Mouse (Mus musculus): ENCODE results near the gene Slc7a7. TPM values are rescaled to one million over a fixed set of nuclear protein-coding genes. Genes with fewer than 3 reads are reported as not detected.
A peak's percentile ranks its signal among the peaks of the same experiment; 100 is the strongest.

The Slc7a7 gene
- total RNA-seq, 2 experiments from 2014 or later = 6.2 to 7.3 TPM

GRCm38 (mm10) chr14:54413877-54414700 is 3.5 kb downstream of the Slc7a7 start:
- DNase-seq (ENCODE audit: low spot score in 2 of 2) = peak in 1 of 2 experiments; percentile 35

DNA sequence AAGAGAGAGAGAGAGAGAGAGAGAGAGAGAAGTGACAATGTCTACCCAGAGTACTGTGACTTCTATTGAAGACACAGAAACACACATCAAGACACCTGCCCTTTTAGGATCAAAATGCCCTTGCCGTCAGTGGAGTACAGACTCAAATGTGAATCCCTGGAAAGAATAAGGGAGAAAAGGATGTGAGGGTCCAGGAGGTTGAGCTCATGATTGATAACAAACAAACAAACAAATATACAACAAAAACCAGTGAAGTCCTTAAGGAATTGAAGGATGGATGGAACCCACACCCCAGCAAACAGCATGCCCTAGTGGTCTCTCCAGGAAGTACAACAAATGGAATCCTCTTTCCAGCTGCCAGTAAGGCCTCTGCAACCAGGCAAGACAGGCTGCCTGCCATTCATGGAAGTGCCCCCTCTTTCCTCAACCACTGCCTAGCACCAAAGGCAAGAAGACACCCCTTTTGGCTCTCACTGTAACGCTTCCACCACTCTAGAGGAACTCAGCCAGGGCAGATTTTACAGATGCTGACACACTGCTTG is 4.9 kb downstream of the Slc7a7 start:
- peak in 1 of 2 experiments; percentile 60 for DNase-seq (ENCODE audit: low spot score in 2 of 2)

DNA sequence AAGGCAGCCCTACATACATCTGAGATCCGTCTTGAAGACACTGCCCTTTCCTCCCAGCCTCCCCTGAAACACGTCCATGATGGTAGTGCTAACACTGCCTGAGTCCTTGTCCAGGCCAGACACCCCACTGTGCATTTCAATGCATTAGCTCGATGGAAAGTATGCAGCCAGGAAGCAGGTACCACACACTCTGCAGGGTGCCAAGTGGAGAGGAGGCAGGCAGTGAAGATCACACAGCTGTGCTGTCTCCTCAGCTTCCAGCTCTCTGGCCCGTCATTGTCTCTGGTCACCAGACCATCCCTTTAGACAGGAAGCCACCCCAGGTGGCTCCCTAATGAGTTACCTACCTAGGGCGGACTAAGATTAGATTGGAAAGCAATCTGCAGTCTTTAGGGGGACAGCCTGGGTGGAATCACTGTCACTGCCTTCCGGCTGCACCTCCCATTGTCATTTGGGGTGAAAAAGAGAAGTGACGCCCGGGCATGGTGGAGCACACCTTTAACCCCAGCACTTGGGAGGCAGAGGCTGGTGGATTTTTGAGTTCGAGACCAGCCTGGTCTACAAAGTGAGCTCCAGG is 5.5 kb downstream of the Slc7a7 start:
- no peak for DNase-seq (ENCODE audit: low spot score in 2 of 2)

DNA sequence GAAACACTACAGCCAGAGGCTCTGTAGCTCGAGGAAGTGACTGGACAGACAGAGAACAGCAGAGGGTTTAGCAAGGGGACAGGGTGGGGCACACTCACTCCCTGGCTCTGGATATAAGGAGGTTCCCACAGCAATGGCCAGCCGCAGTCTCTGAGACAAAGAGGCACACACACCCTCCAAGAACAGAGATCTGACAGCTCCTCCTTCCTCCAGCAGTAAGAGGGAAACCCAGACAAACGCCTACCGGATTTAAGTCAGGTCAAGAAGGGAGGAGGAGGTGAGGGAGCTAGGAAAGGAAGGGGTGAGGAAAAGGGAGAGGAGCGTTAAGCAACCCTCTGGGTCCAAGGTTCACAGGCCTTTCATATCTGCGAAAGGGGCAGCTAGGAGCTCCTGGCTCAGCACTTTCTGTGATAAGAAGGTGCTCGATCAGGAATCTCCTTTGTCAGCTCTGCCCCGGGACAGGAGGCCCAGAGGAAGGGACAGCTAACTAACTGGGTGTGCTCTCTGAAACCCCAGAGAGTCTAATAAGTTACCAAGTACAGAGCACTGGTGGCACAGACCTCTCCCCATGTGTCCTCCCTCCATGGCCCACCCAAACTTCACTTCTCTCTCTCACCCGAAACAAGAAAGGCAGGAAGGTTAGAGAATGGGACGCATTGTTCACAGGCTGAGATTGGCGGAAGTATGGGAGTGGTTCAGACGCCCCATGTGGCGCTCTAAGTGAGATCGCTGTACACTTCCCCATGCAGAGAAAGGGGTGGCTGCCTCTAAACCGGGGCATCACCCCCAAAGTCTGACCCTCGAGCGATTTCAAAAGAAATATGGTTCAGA is 7.4 kb downstream of the Slc7a7 start:
- DNase-seq (ENCODE audit: low spot score in 2 of 2) = no peak

DNA sequence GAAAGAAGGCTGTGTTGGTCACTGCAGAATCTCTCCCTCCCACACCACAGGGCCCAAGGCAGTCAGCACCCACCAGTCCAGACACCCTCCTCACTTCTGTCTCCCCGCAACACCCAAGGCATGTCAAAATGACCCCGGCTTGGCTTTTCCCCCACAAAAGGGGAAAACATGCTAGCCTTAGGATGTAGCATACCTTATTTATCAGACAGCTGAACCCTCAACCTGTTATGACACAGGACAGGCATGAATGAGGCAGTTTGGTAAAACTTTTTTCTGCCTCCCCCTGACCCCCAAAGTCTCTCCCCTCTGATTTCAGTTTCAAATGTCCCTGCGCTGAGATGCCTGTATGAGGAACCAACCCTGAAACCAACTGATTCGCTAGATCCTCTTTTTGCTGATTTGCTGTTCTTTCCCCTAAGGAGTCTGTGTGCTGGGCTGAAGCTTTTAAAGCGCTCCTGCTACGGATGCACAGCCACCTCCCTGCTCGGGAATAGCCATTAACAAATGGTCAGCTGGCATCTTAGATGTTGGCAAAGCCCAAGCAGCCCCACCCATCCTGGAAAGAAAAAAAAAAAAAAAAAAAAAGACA is 8.4 kb downstream of the Slc7a7 start:
- no peak for DNase-seq (ENCODE audit: low spot score in 2 of 2)

GRCm38 (mm10) chr14:54408336-54409056 is 9.1 kb downstream of the Slc7a7 start:
- DNase-seq (ENCODE audit: low spot score in 2 of 2) = no peak

DNA sequence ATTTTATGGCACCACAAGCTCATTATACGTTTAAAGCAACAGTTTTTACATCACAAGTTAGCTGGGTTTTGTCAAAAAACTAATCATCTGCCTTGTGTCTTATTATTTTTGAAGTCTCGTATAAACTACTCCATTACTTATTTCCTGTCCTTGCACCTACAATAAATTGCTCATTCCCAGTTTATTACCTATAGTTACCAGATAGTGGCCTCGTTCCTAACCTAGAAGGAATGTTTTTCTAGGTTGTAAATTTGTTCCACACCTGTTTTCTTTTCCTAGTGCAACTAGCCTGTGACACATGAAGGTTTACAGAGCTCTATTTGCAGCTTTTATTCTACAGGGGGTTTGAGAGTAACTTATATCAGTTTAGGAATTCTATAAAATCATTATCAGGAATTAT is 15.9 kb downstream of the Slc7a7 start:
- no peak for DNase-seq (ENCODE audit: low spot score in 2 of 2)

DNA sequence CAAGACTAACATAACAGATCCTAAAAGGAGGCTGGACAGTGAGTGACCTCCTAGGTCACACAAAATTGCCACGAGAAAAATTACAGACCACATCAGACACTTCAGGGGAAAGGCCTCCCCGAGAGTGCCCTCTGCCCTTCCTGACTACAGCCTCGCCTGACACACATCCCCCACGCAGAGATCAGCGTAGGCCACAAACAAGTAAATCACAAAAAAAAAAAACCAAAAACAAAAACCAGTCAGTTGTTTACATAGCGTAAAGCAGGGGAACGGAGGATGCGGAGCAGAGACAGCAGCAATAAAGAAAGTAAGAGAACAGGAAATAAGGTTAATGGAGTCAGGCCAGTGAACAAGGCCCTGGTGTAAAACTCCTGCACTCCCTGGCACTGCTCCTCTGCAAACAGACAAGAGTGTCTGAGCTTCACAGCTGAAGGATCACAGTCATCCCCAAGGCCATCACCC is 18.6 kb downstream of the Slc7a7 start:
- no peak for DNase-seq (ENCODE audit: low spot score in 2 of 2)

- DNase-seq (ENCODE audit: low spot score in 2 of 2) = no peak
Measured at GRCm38 (mm10) chr14:54398528-54398916, 19.1 kb downstream of the Slc7a7 start.

GRCm38 (mm10) chr14:54397872-54398527 is 19.6 kb downstream of the Slc7a7 start:
- no peak for DNase-seq (ENCODE audit: low spot score in 2 of 2)

GRCm38 (mm10) chr14:54396685-54397084 is 20.9 kb downstream of the Slc7a7 start:
- DNase-seq (ENCODE audit: low spot score in 2 of 2) = no peak

DNA sequence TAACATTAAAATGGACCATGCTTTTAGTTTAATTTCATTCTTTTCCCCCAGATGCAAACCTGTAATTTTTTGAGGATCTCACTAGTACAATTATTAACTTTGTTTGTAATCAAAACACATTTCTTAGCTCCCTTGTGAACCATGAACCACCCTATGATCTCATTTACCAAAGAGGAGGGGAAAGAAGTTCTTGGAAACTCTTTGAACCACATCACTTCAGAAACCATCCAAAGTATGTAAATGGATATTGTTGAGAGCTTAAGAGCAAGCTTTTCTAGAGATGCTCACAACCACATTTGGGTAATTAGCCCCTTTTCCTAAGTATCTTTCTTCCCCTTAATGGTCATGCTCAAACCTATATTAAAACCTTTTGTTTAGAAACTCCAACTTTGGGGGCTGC is 23.3 kb downstream of the Slc7a7 start:
- DNase-seq (ENCODE audit: low spot score in 2 of 2) = no peak

GRCm38 (mm10) chr14:54393794-54394193 is 23.8 kb downstream of the Slc7a7 start:
- no peak for DNase-seq (ENCODE audit: low spot score in 2 of 2)

DNA sequence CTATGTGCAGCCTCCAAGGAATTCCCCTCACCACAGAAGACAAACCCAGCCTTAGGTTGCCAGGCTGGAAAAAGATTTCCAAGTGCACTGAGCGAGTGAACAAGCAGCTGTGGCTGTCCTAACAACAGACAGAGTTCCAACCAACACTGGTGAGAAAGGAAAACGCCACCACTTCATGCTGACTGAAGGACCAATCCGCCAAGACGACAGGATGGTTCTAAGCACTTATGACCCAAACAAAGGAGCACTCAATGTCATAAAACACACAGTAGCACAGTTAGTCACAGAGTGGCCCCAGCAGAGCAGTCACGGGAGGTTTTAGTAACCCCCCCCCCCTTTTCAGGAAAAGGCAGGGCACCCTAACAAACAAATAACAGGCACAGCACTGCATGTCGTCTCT is 26.7 kb downstream of the Slc7a7 start:
- no peak for DNase-seq (ENCODE audit: low spot score in 2 of 2)

DNA sequence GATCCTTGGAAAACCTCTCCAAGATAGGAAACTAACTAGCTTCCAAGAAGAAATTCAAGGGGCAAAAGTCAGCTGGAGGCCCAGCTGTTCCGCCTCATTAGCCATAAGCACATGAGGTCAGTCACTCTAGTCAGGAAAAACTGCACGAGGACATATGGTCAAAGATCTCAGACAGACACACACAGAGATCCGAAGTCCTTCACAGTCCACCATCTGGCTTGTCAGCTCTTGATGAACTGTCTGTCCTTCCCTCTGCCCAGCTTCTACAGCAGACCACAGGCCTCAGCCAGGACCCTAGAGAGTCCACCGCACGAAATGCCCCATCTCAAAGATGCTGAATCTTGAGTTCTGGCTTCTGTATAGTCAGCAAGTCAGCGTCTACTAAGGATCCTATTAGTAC is 30.0 kb downstream of the Slc7a7 start:
- no peak for DNase-seq (ENCODE audit: low spot score in 2 of 2)

DNA sequence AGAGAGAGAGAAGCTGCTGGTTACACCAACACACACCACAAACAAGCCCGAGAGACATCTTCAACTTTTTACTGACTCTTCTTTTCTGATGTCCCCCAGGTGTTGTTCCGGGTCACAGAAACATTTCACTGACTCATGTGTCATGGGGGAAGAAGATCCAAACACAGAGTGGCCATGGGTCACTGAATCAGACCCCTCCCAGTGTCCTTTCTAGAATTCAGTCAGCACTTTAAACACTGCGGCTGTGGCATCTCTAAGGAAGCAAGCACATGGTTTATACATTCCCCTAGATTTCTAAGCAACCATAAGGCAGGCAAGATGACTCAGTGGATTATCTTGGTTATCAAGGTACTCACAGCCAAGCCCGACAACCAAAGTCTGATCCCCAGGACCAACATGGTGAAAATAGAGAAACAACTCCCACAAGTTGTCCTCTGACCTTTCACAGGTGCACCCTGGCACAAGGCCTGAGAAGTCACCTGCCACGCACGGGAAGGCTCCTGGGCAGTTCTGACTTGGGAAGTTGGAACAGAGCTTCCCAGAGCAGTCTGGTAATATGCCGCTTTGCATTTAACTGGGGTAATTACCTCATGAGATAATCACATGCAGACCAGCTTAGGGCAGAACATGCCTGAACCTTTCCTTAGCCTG is 31.5 kb downstream of the Slc7a7 start:
- no peak for DNase-seq (ENCODE audit: low spot score in 2 of 2)

DNA sequence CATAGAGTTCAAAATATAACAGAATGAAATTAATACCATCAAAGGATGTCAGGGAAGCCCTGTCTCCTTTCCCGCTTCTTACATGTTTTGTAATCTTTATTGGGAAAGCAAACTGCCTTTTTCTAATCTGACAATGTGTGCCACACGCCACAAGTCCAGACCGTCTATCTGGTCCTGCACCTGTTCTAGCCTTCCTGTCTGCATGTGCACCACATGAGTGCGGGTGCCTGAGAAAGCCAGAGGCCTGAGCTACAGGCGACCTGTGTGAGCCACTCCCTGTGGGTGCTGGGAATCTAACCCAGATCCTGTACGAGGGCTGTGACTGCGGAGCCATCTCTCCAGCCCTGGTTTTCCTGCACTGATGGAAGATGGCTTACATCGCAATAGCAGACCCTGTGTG is 33.2 kb downstream of the Slc7a7 start:
- no peak for DNase-seq (ENCODE audit: low spot score in 2 of 2)

DNA sequence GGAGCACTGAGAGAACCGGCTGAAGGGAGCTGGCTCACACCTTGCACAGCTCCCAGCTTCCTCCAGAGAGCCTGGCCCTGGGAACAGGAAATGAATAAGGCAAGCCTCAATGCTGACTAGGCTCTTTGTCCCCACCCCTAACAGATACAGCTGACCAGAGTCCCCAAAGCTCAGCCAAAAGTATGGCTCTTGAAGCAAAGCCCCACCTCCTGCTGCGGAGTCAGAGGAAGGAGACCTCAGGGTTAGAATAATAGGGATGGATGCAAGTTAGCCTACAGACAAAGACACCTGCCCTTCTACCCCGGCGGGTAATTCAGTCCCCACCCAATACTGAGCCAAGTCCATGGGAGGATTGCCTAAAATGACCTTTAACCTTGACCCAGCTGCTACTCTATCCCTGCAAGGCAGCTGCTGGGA is 34.2 kb downstream of the Slc7a7 start:
- DNase-seq (ENCODE audit: low spot score in 2 of 2) = no peak

DNA sequence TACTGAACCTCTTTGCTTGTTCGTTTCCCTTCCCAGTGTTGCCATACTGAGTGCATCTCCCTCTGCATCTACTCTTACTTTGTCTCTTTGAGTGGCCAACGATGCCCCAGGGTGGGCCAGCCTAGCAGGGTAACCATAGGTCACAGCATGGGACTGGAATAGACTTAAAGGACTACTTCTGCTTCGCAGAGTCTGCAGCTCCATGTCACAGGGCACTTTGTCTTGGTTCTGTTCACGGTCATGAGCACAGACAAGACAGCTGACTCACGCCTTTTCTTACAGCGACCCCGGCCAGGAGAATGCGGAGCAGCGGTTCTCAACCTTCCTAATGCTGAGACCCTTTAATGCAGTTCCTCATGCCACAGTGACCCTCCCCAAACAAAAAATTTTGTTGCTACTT is 34.9 kb downstream of the Slc7a7 start:
- no peak for DNase-seq (ENCODE audit: low spot score in 2 of 2)

- DNase-seq (ENCODE audit: low spot score in 2 of 2) = no peak
Measured at GRCm38 (mm10) chr14:54381816-54382215, 35.8 kb downstream of the Slc7a7 start.
